Mouse (Mus musculus) heart, embryonic 11.5 days (tissue): ENCODE measurements around the gene Txn1. TPM values are rescaled to one million over a fixed set of nuclear protein-coding genes. Genes with fewer than 3 reads are reported as not detected.
A peak's percentile ranks its signal among the peaks of the same experiment; 100 is the strongest.

Source experiments
- ATAC-seq: fragments of 200-750 bp; cut with Nextera tagmentation; replicated peaks from 2 replicates; pipeline ENCODE4 v1.8.0; 2017; ENCODE audit warnings: moderate library complexity; ENCODE audit not compliant: insufficient number of reproducible peaks, low FRiP score, low TSS enrichment
- H3K27ac ChIP-seq: fragments of 300-500 bp; sonication (generic); 2 replicates; pipeline ENCODE4 v1.5.1; 2014; ENCODE audit warnings: mild to moderate bottlenecking, low read depth, low read length
- H3K27me3 ChIP-seq: fragments of 300-500 bp; sonication (generic); 2 replicates; pipeline ENCODE4 v1.6.1; 2014; ENCODE audit warnings: mild to moderate bottlenecking, low read length, mixed read lengths; ENCODE audit not compliant: control insufficient read depth, insufficient read depth
- H3K36me3 ChIP-seq: fragments of 300-500 bp; sonication (generic); 2 replicates; pipeline ENCODE4 v1.6.1; 2014; ENCODE audit warnings: mild to moderate bottlenecking, low read length, moderate library complexity, mixed read lengths; ENCODE audit not compliant: control insufficient read depth, insufficient read depth
- H3K4me1 ChIP-seq: fragments of 300-500 bp; sonication (generic); 2 replicates; pipeline ENCODE4 v1.6.1; 2014; ENCODE audit warnings: low read length; ENCODE audit not compliant: control insufficient read depth, insufficient read depth
- H3K4me2 ChIP-seq: fragments of 300-500 bp; sonication (generic); 2 replicates; pipeline ENCODE4 v1.6.1; 2014; ENCODE audit warnings: mild to moderate bottlenecking, moderate library complexity
- H3K4me3 ChIP-seq: fragments of 300-500 bp; sonication (generic); 2 replicates; pipeline ENCODE4 v1.5.1; 2014; ENCODE audit warnings: low read depth, low read length
- H3K9ac ChIP-seq: fragments of 300-500 bp; sonication (generic); 2 replicates; pipeline ENCODE4 v1.6.1; 2014; ENCODE audit warnings: mild to moderate bottlenecking, low read depth, low read length, moderate library complexity
- H3K9me3 ChIP-seq: fragments of 300-500 bp; sonication (generic); replicated peaks from 2 replicates; pipeline ENCODE4 v1.6.1; 2016; ENCODE audit warnings: low read length; ENCODE audit not compliant: control insufficient read depth
- WGBS: fragments of 180-500 bp; shearing (Covaris S2); extraction: QIAGEN DNeasy Blood & Tissue Kit; methylation state at CpG from one replicate; pipeline ENCODE4 v1.1.7; 2014; ENCODE audit not compliant: insufficient replicate concordance; 5-methylcytosine and 5-hydroxymethylcytosine counted together
- polyA plus RNA-seq: library from polyadenylated mRNA; unstranded; fragments of >200 nt; fragmentation: Nextera tagmentation; extraction: Ambion mirVana; gene quantifications from 2 replicates; pipeline ENCODE4 v1.2.1, GENCODE M21; 2014

Gene Txn1
- polyA plus RNA-seq, 1 experiment from 2014 or later = 328 TPM

DNA sequence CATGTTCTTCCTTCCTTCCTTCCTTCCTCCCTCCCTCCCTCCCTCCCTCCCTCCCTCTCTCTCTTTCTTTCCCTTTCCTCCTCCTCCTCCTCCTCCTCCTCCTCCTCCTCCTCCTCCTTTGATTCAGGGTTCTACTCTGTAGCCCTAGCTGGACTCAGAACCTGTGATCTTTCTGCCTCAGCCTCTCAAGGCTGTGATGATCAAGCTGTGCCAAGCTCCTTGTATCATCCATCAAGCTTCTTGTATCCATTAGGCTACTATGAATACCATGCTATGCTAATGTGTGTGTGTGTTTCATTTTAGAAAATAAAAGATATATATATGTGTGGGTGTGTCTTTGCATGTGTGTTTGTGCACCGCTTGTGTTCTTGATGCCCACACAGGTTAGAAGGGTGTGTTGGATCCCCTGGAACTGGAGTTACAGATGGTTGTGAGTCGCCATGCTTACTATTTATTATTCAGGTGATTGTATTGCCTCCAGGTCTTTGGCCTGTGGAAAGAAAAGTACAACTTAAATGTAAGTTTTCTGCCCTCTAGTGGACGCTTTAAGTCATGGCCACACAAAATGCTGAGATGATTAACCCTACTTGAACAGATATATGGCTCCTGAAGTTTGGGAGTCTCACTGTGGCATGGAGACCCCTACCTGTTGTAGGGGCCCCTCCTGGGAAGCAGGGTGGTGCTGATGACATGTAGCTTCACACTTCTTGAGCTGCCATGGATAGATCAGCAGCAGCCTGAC, 28.6 kb downstream of the Txn1 start:
- ATAC-seq = no peak
- Histone ChIP-seq H3K9me3 (no peaks in the 10 kb centered on the region), H3K36me3 (no peaks in the 10 kb centered on the region), H3K4me1 (no peaks in the 10 kb centered on the region), H3K27ac (no peak overlapping the region), H3K9ac (no peak overlapping the region), H3K27me3 (no peaks in the 10 kb centered on the region), H3K4me3 (no peak overlapping the region), H3K4me2 (no peak overlapping the region)
- 28% methylated on average over 3 of the region's 3 CpGs for WGBS

DNA sequence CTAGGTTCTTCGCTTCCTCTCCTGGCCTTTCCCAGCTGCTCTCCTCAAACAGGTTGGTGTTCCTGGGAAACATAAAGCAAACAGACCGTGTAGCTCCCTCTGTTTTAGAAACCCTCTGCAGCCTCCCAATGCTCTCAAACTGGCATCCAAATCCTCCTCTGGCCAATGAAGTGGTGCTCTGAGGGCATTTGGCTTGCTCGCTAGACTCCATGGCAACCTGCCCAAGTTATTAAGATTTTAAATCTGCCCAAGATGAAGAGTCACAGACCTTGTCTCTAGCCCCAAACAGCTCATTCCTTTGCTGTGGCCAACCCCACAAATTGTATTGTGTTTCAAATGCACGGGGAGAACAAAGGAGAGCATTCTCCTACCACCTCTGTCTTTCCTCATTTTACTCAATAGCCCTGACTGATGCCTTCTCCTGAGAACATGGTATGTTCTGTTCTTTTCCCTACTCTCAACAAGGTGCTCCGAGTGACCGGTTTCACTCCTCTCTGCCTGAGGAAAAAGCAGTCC, 31.6 kb downstream of the Txn1 start:
- Histone ChIP-seq H3K4me3 (no peak overlapping the region), H3K4me1 (no peaks in the 10 kb centered on the region; the same call in 1 of the 2 replicates), H3K4me2 (no peak overlapping the region), H3K27me3 (no peaks in the 10 kb centered on the region), H3K36me3 (no peaks in the 10 kb centered on the region), H3K9me3 (no peaks in the 10 kb centered on the region), H3K27ac (no peak overlapping the region), H3K9ac (no peak overlapping the region)
- WGBS = 75% methylated on average over 6 of the region's 6 CpGs
- no peak for ATAC-seq

DNA sequence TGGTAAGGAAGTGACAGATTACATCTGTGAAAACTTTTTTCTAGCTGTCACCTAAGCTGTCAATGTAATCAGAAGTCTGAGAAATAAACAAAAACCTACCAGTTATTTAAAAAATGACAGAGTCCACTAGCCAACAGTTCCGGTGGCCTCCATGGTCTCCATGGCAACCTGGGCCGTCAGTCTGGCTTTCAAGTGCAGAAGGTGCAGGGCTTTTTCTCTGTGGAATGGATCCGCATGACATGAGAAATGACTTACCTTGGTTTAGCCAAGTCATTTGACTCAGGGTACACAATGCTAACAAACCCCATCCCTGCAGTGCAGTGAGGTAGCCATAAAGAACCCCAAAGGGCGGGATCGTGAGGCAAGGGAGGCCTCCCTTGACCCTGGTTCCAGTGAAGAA, 34.0 kb downstream of the Txn1 start:
- Histone ChIP-seq H3K9ac (no peak overlapping the region), H3K4me1 (no peaks in the 10 kb centered on the region; the same call in 1 of the 2 replicates), H3K27me3 (0 out of 2 replicates have a peak, but pooled peaks cover 3% of the 10 kb centered on the region), H3K4me3 (no peak overlapping the region), H3K4me2 (no peak overlapping the region), H3K27ac (no peak overlapping the region), H3K9me3 (no peaks in the 10 kb centered on the region), H3K36me3 (no peaks in the 10 kb centered on the region)
- ATAC-seq = no peak
- 68% methylated on average over 5 of the region's 5 CpGs for WGBS

DNA sequence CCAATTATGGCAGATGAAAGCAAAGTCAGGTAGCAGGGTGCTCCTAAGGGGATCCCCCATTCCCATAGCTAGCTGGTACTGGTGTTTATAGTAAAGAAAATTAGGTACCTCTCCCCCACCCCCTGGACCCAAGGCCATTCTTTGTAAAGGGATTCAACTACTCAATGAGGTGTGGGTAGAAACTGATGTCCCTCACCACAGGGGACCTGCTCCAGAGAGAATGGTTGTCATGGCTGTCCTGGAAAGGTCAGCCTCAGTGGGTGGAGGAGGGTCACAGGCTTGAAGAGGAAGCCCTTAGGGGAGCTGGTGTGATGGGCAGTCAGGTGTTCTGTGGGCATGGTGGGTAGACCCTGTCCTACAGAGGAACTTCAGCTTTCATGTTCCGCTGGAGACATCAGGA, 35.7 kb downstream of the Txn1 start:
- H3K27me3 ChIP-seq = 0 out of 2 replicates have a peak, but pooled peaks cover 3% of the 10 kb centered on the region
- peaks cover 8% of the 10 kb centered on the region for H3K4me1 ChIP-seq
- WGBS = 81% methylated on average over 1 of the region's 1 CpGs
- H3K36me3 ChIP-seq = no peaks in the 10 kb centered on the region
- H3K4me2 ChIP-seq = no peak overlapping the region
- no peak overlapping the region for H3K27ac ChIP-seq
- H3K9me3 ChIP-seq = no peaks in the 10 kb centered on the region
- ATAC-seq = no peak
- H3K9ac ChIP-seq = no peak overlapping the region
- H3K4me3 ChIP-seq = no peak overlapping the region

DNA sequence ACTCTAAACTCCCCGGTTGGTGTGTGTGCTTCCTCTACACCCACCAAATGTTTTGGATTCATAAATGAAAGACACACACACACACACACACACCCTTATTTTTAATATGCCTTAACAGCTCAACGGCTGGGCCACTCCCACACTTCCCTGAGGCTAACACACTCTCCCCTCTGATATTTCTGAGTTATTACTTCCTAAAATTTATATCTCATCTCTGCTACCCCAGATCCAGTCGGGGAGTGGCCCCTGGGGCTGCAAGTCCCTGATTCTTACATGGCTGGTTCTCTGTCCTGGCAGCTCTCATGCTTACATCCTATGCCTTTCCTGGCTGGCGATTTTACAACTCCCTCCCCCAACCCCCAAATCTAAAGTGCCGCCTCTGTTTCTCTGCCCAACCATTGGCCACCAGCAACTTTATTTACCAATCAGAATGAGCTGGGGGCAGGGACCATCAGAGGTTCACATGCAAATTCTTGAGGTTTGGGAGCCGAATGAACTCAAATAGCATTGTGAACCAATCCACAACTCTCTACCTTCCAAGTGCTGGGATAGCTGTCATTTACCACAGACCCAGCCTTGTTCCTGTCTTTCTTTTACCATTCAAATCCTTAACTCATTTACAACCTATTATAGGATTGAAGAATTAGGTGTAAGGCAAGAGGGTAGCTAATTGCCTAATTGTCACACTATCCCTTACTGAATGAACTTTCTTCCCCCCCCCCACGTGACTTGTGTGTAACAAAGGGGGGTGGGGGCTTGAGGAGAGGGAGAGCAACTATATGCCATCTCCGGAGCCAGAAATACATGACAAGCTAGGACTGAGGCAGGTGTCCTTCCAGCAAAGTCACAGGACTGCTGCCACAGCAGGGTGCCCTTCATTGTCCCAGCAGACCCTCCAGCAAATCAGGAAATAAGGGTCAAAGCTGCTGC, 36.5 kb downstream of the Txn1 start:
- Histone ChIP-seq H3K9me3 (no peaks in the 10 kb centered on the region), H3K36me3 (no peaks in the 10 kb centered on the region), H3K4me3 (no peak overlapping the region), H3K9ac (no peak overlapping the region), H3K4me2 (no peak overlapping the region), H3K27me3 (0 out of 2 replicates have a peak, but pooled peaks cover 6% of the 10 kb centered on the region), H3K4me1 (peaks cover 8% of the 10 kb centered on the region), H3K27ac (no peak overlapping the region)
- ATAC-seq = no peak
- WGBS = 25% methylated on average over 8 of the region's 8 CpGs

DNA sequence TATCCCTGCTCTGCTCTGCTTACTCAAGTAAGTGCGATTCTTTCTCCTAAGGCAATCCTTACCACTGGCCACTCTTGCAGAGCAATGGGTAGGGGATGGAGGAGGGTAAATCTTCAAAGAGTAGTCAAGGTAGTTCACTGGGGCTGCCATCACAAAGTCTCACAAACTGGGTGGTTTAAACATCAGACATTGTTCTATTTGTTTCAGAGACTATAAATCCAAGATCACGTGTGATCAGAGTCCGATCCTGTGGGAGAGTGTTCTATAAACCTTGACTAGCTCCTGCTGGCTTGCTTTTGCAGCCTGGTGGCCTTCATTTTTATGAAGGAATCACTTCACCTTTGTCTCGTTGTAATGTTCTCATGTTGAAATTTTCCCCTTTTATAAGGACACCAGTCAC, 39.5 kb downstream of the Txn1 start:
- Histone ChIP-seq H3K36me3 (no peaks in the 10 kb centered on the region), H3K9ac (no peak overlapping the region), H3K9me3 (no peaks in the 10 kb centered on the region; the same call in 1 of the 2 replicates), H3K4me3 (peak overlapping the region; percentile 27; the same call in 1 of the 2 replicates), H3K27me3 (0 out of 2 replicates have a peak, but pooled peaks cover 6% of the 10 kb centered on the region), H3K27ac (no peak overlapping the region), H3K4me2 (peak overlapping the region; percentile 65; the same call in 1 of the 2 replicates), H3K4me1 (peaks cover 8% of the 10 kb centered on the region)
- ATAC-seq = no peak
- WGBS = 60% methylated on average over 4 of the region's 4 CpGs

DNA sequence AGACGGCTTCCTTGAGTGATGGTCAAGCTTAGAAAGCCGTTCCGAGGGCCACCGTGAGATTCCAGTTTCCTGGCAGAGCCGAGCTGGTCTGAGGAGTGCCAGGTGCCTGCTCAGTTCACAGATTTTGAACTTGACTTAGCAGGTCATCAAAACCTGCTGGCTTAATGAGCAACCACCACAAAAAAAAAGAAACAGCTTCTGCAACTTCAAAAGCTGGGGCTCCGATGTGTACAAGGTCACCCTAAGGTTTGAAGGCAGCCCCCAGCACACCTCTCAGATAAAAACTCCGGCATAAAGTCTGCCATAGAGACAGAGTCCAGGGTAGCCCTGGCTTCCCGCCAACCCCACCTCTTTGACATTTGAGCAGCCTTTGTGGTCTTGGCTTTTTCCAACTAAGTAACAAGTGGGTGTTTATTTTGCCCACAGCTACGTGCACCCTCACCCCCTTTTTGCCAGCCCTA, 40.0 kb downstream of the Txn1 start, which contains the start of gene D630039A03Rik:
Gene D630039A03Rik, minus strand, starts transcription at position 97 of the 461 bp plus-strand sequence.
- Histone ChIP-seq H3K4me3 (peak within 1 kb of the TSS; percentile 27), H3K4me2 (peak within 1 kb of the TSS; percentile 65), H3K27me3 (0 out of 2 replicates have a peak, but pooled peaks cover 6% of the 10 kb centered on the region), H3K27ac (no peak within 1 kb of the TSS), H3K4me1 (peaks cover 8% of the 10 kb centered on the region), H3K36me3 (no peaks in the 10 kb centered on the region), H3K9me3 (no peaks in the 10 kb centered on the region; the same call in 1 of the 2 replicates), H3K9ac (peak within 1 kb of the TSS; percentile 4; the same call in 1 of the 2 replicates)
- ATAC-seq = no peak
- 13% methylated on average over 9 of the region's 9 CpGs for WGBS
